Mouse (Mus musculus) erythroblast, embryonic 14.5 days (primary cell): ENCODE data around the gene Pard3b.

Experiments used
- GATA1 ChIP-seq: IDR thresholded peaks from 2 replicates; pipeline ENCODE4 v1.6.1; 2012; ENCODE audit warnings: low read length, inconsistent platforms, mixed read lengths
- TAL1 ChIP-seq: IDR thresholded peaks from 3 replicates; pipeline ENCODE4 v1.6.1; 2012; ENCODE audit warnings: low read length, inconsistent platforms, mixed read lengths

- no peak for TF ChIP-seq TAL1
- TF ChIP-seq GATA1 = no peak
These were observed 108.9 kb downstream of the Pard3b start for GRCm38 (mm10) chr1:61747481-61747880.
